Mouse (Mus musculus): ENCODE data around the gene Bcl3. TPM values are rescaled to one million over a fixed set of nuclear protein-coding genes. Genes with fewer than 3 reads are reported as not detected.
"Not testable (repeated sequence)": the region's sequence is repeated elsewhere in the genome, so short reads cannot be mapped to it uniquely, and the experiment has no call there.

The Bcl3 gene
- polyA plus RNA-seq, 1 experiment from 2014 or later = 6.9 TPM

GRCm38 (mm10) chr7:19796697-19797588 lies 25.6 kb downstream of the Bcl3 start, which contains the start of gene Cblc:
TSS of gene Cblc (minus strand) at chr7:19796809.
- no peaks in the 10 kb centered on the region for H3K36me3 ChIP-seq
- peak within 1 kb of the TSS; percentile 9; the same call in 1 of the 2 replicates for H3K9ac ChIP-seq
- 1% methylated on average over 32 of the region's 32 CpGs for WGBS
- peak within 1 kb of the TSS; percentile 78 for H3K27ac ChIP-seq (replicated peaks)
- ATAC-seq (ENCODE audit: insufficient number of reproducible peaks, low FRiP score, low TSS enrichment, low read depth) = peak; percentile 76
- no peaks in the 10 kb centered on the region for H3K9me3 ChIP-seq (replicated peaks)
- peaks cover 25% of the 10 kb centered on the region for H3K27me3 ChIP-seq
- H3K4me3 ChIP-seq (replicated peaks) = peak within 1 kb of the TSS; percentile 43
- peak within 1 kb of the TSS; percentile 48 for H3K4me2 ChIP-seq (replicated peaks)
- peaks cover 4% of the 10 kb centered on the region; the same call in 1 of the 2 replicates for H3K4me1 ChIP-seq

DNA sequence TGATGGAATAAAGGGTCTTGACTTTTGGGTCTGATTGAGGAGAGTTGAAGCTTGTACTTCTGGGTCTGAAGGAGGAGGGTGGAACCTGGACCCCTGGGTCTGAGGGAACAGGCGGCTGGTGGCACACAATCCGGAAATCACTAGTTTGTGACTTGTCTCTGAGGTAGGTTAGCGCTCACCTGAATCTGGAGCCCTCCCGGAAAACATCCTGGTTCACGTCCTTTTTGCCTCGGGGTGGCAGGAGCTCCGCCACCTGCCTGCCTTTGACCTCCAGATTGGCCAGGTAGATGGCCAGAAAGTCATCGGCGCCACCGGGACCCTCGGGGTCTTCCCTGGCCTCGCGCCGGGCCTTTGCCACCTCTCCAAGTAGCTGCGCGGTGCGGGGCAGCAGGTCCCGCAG lies 26.3 kb downstream of the Bcl3 start:
- Histone ChIP-seq H3K27ac (replicated peaks) (peak overlapping the region; percentile 78), H3K36me3 (no peaks in the 10 kb centered on the region), H3K27me3 (peaks cover 25% of the 10 kb centered on the region), H3K4me3 (replicated peaks) (peak overlapping the region; percentile 43), H3K4me2 (replicated peaks) (peak overlapping the region; percentile 48), H3K4me1 (peaks cover 4% of the 10 kb centered on the region; the same call in 1 of the 2 replicates), H3K9ac (peak overlapping the region; percentile 9; the same call in 1 of the 2 replicates), H3K9me3 (replicated peaks) (no peaks in the 10 kb centered on the region)
- no peak for ATAC-seq (ENCODE audit: insufficient number of reproducible peaks, low FRiP score, low TSS enrichment, low read depth)
- WGBS = 10% methylated on average over 18 of the region's 18 CpGs

GRCm38 (mm10) chr7:19795236-19795635 lies 27.3 kb downstream of the Bcl3 start:
- Histone ChIP-seq H3K9ac (no peak overlapping the region), H3K4me1 (peaks cover 4% of the 10 kb centered on the region; the same call in 1 of the 2 replicates), H3K9me3 (replicated peaks) (no peaks in the 10 kb centered on the region), H3K36me3 (no peaks in the 10 kb centered on the region), H3K4me2 (replicated peaks) (no peak overlapping the region), H3K4me3 (replicated peaks) (no peak overlapping the region), H3K27me3 (peaks cover 25% of the 10 kb centered on the region), H3K27ac (replicated peaks) (no peak overlapping the region)
- 67% methylated on average over 2 of the region's 2 CpGs for WGBS
- ATAC-seq (ENCODE audit: insufficient number of reproducible peaks, low FRiP score, low TSS enrichment, low read depth) = no peak

DNA sequence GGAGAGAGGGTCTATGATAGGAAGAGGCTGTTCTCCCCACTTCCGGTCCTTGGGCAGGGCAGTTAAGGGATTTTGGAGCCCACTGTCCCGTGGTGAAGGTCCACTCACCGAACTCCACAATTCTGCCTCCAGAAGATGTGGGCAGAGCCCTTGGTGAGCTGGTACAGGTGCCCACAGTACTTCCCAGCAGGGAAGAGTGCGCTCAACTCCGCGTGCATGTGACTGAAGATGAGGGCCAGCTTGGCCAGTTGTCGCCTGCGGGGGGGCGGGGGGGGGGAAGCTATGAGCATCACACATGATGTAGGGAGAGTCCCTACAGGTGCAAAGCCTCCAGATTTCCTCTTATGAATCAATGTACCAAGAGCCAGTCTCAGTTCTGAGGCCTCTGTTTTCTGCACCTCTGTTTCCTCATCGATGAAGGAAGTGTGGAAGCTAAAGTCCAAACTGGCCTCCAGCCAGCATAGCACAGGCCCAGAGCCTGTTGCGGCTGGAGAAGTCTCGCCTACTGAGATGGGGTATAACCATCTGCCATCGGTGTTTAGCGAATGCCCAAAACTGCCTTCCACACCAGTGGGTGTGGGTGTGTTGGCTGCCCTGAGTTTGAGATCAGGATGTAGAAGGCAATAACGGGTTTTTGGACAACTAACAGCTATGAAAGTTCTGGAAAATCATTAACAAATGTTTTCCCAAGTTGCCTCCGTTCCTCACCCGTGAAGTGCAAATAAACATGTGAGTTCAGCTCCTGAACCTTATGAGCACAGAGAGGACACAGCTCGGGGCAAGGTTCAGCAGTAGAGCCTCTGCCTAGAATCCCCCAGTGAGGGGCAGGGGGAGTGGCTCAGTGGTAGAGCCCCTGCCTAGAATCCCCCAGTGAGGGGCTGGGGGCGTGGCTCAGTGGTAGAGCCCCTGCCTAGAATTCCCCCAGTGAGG lies 29.6 kb downstream of the Bcl3 start:
- no peaks in the 10 kb centered on the region for H3K36me3 ChIP-seq
- H3K27ac ChIP-seq (replicated peaks) = no peak overlapping the region
- no peak overlapping the region for H3K9ac ChIP-seq
- H3K27me3 ChIP-seq = peaks cover 25% of the 10 kb centered on the region
- peaks cover 8% of the 10 kb centered on the region for H3K4me1 ChIP-seq
- WGBS = 82% methylated on average over 19 of the region's 19 CpGs
- H3K4me3 ChIP-seq (replicated peaks) = no peak overlapping the region
- H3K4me2 ChIP-seq (replicated peaks) = no peak overlapping the region
- no peaks in the 10 kb centered on the region for H3K9me3 ChIP-seq (replicated peaks)
- no peak for ATAC-seq (ENCODE audit: insufficient number of reproducible peaks, low FRiP score, low TSS enrichment, low read depth)

DNA sequence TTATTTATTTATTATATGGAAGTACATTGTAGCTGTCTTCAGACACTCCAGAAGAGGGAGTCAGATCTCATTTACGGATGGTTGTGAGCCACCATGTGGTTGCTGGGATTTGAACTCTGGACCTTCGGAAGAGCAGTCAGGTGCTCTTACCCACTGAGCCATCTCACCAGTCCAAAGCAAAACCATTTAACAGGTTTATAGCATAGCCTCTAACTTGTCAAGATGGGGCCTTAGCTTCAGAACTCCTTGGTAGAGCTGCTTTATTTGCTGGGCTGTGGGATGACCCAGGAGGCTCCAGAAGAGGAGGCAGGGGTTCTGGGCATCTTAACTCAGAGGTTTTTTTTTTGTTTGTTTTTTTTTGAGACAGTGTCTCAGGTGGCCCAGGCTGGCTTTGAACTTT lies 31.1 kb downstream of the Bcl3 start:
- H3K27me3 ChIP-seq = peaks cover 16% of the 10 kb centered on the region
- H3K9me3 ChIP-seq (replicated peaks); H3K27ac ChIP-seq (replicated peaks); H3K4me3 ChIP-seq (replicated peaks); H3K4me1 ChIP-seq; H3K36me3 ChIP-seq; H3K9ac ChIP-seq; ATAC-seq (ENCODE audit: insufficient number of reproducible peaks, low FRiP score, low TSS enrichment, low read depth); H3K4me2 ChIP-seq (replicated peaks): not testable (repeated sequence)
- WGBS = 87% methylated on average over 2 of the region's 2 CpGs

- peak; percentile 44; the same call in 1 of the 2 replicates for ATAC-seq (ENCODE audit: insufficient number of reproducible peaks, low FRiP score, low TSS enrichment, low read depth)
- WGBS = under 1% methylated on average over 19 of the region's 19 CpGs
- Histone ChIP-seq H3K9ac (no peak overlapping the region), H3K27me3 (peaks cover 3% of the 10 kb centered on the region; the same call in 1 of the 2 replicates), H3K4me1 (peaks cover 9% of the 10 kb centered on the region), H3K27ac (replicated peaks) (0 out of 2 replicates have a peak overlapping the region, but pooled peaks have one; percentile 28), H3K9me3 (replicated peaks) (no peaks in the 10 kb centered on the region), H3K4me3 (replicated peaks) (peak overlapping the region; percentile 37), H3K4me2 (replicated peaks) (peak overlapping the region; percentile 69), H3K36me3 (no peaks in the 10 kb centered on the region)
Measured at GRCm38 (mm10) chr7:19789904-19790347, 32.6 kb downstream of the Bcl3 start.

DNA sequence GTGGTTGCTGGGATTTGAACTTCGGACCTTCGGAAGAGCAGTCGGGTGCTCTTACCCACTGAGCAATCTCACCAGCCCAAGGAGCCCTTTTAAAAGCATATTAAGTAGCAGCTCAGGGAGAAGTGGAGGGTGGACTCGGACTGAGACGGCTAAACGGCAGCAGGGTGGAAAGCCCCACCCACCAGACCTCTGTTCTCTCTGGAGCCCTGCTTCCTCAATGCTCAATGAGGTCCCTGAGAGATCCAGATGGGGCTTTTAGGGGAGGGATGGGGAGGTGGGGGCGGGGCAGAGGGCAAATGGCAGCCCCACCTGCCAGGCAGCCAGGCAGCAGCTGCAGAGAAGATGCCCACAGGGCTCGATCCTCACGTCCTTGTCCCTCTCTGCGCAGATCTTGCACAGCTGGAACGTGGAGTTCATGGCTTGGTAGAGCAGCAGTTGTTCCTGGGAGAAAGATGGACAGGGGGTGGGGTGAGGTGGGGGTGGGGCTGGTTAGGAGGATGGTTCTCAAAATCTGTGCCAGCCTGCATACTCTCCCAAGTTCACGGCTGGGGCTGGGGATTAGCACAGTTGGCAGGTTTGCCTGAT lies 36.6 kb downstream of the Bcl3 start:
- 33% methylated on average over 12 of the region's 12 CpGs for WGBS

GRCm38 (mm10) chr7:19784764-19785535 lies 37.6 kb downstream of the Bcl3 start:
- no peak for ATAC-seq (ENCODE audit: insufficient number of reproducible peaks, low FRiP score, low TSS enrichment, low read depth)
- Histone ChIP-seq H3K27me3 (no peaks in the 10 kb centered on the region), H3K27ac (replicated peaks) (0 out of 2 replicates have a peak overlapping the region, but pooled peaks have one; percentile 17), H3K9me3 (replicated peaks) (no peaks in the 10 kb centered on the region), H3K9ac (no peak overlapping the region), H3K36me3 (no peaks in the 10 kb centered on the region), H3K4me1 (peaks cover 8% of the 10 kb centered on the region), H3K4me2 (replicated peaks) (no peak overlapping the region), H3K4me3 (replicated peaks) (no peak overlapping the region)
- 34% methylated on average over 11 of the region's 11 CpGs for WGBS

More for the DNA sequence above, 36.6 kb downstream of the Bcl3 start:
- no peaks in the 10 kb centered on the region for H3K9me3 ChIP-seq (replicated peaks)
- H3K9ac ChIP-seq = no peak overlapping the region
- H3K4me3 ChIP-seq (replicated peaks) = no peak overlapping the region
- no peak overlapping the region for H3K27ac ChIP-seq (replicated peaks)
- H3K4me2 ChIP-seq (replicated peaks) = no peak overlapping the region
- H3K36me3 ChIP-seq = no peaks in the 10 kb centered on the region
- ATAC-seq (ENCODE audit: insufficient number of reproducible peaks, low FRiP score, low TSS enrichment, low read depth) = peak; percentile 56; the same call in 1 of the 2 replicates
- H3K4me1 ChIP-seq = peaks cover 9% of the 10 kb centered on the region
- H3K27me3 ChIP-seq = no peaks in the 10 kb centered on the region

DNA sequence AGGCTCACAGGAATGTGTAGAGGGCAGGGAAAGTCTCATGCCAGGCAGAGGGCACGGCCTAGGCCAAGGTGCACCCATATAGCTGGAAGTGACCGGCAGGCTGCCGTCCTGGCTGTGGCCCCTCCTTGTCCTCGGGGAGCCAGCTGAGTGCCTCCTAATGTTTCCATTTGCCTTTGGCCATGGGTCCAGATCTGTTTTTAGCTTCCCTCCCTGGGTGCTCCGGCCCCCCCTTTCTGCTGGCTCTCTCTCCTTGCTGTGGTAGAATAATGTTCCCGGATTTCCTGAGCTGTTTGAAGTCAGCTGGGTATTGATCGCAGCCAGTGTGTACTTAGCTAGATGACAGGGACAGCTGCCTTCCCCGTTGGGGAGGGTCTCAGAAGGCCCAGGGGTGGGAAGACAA lies 38.9 kb downstream of the Bcl3 start:
- WGBS = 69% methylated on average over 8 of the region's 8 CpGs
- H3K4me2 ChIP-seq (replicated peaks) = no peak overlapping the region
- no peaks in the 10 kb centered on the region for H3K9me3 ChIP-seq (replicated peaks)
- no peaks in the 10 kb centered on the region for H3K36me3 ChIP-seq
- no peak overlapping the region for H3K4me3 ChIP-seq (replicated peaks)
- no peak for ATAC-seq (ENCODE audit: insufficient number of reproducible peaks, low FRiP score, low TSS enrichment, low read depth)
- H3K9ac ChIP-seq = no peak overlapping the region
- H3K27ac ChIP-seq (replicated peaks) = no peak overlapping the region
- no peaks in the 10 kb centered on the region for H3K27me3 ChIP-seq
- 0 out of 2 replicates have a peak, but pooled peaks cover 5% of the 10 kb centered on the region for H3K4me1 ChIP-seq

DNA sequence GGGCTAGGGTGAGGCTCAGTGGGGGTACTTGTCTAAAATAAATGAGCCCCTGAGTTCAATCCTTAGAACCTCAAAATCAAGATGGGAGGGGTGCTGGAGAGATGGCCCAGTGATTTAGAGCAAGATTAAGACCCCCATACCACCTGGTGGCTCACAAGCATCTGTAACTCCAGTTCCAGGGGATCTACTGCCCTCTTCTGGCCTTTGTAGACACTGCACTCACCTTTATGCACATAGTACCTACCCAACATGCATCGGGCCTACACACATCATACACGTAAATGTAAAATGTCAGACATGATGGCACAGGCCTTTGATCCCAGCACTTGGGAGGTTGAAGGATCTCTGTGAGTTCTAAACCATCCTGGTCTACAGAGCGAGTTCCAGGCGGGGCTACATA lies 39.9 kb downstream of the Bcl3 start:
- Histone ChIP-seq H3K27ac (replicated peaks) (no peak overlapping the region), H3K9me3 (replicated peaks) (no peaks in the 10 kb centered on the region), H3K4me2 (replicated peaks) (no peak overlapping the region), H3K4me1 (0 out of 2 replicates have a peak, but pooled peaks cover 7% of the 10 kb centered on the region), H3K4me3 (replicated peaks) (no peak overlapping the region), H3K27me3 (no peaks in the 10 kb centered on the region), H3K36me3 (no peaks in the 10 kb centered on the region), H3K9ac (no peak overlapping the region)
- 95% methylated on average over 4 of the region's 4 CpGs for WGBS
- ATAC-seq (ENCODE audit: insufficient number of reproducible peaks, low FRiP score, low TSS enrichment, low read depth) = no peak

Data from embryonic facial prominence, embryonic 15.5 days (tissue).